Mouse (Mus musculus) lung, postnatal 36 days (tissue): ENCODE measurements around the gene Prrg2.

Experiments
- DNase-seq: peaks from one replicate; pipeline ENCODE4 v3.0.0; 2022; ENCODE audit warnings: mixed read lengths

Gene Prrg2

GRCm38 (mm10) chr7:45006503-45006902 is 56.0 kb downstream of the Prrg2 start:
- no peak for DNase-seq

DNA sequence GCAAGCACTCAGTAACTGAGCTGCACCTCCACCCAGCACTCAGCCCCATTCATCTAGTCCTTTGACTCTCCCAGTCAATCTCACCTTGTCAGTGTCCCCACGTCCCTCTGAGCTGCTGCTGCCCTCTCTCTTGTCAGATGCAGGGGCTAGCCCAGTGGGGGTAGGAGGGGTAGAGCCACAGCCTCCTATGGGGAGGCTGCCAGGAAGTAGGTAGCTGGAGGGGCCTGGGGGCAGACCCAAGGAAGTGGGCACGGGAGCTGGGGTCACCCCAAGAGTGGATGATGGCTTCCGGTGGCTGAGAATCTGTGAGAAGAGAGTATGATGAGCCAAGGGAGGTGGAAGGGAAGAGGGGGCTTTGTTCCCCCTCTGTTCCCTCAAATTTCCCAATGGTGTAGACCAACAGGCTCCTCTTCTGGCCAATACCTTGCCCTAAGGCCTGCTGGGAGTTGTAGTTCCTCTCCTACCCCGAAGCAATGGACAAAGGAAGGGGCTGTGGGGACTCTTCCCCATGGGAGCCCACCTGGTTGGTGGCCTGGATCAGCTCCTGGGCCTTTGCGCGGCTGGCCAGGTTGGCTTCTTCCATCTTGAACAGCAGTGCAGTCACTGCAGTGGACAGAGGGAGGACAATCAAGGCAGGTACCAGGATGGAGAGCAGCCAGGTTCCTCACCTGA is 57.0 kb downstream of the Prrg2 start:
- DNase-seq: no peak

GRCm38 (mm10) chr7:45004546-45004945 is 57.9 kb downstream of the Prrg2 start:
- DNase-seq: no peak
